Mouse (Mus musculus): ENCODE data around the gene Nadk. TPM values are rescaled to one million over a fixed set of nuclear protein-coding genes. Genes with fewer than 3 reads are reported as not detected.
A peak's percentile ranks its signal among the peaks of the same experiment; 100 is the strongest.

The Nadk gene
- 97.3 and 98.2 TPM in 2 replicates for polyA plus RNA-seq (2015; fragmentation: Nextera tagmentation; extraction: Ambion mirVana)

DNA sequence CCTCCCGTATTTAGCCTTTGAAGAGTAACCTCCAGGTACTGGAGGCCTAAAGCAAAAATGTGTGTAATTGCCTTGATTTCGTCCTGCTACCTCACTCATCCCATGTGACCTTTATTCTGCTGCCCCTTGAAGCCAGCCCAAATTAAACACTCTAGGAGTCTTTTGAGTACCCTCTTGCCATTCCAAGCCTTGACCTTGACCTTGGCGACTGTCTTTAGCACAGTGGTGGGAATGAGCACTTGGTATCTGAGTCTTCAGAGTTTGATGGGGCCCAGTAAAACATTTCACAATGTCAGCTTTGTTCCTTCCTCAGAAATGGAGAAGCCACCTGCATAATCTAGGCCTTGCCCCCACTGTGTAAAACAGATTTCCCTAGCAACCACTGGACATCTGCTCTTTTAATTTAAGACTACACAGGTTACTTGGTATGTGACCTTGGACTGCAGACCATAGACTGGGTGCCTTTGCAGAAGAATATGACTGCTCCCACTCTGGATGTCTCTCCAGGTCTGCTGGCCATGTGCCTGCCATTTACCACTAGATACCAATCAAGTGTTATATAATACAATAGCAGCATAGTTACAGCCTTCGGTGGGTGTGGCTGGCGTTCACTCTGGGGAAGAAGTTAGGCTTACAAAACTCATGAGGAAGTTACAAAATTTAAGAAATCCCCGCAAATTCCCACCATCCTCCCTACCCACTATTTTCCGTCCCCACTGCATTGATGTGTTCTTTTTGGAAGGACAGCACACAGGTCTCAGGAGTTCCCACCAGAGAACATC, at the start of gene Nadk:
Nadk (plus strand) TSS at position 718 of the 782 bp plus-strand sequence.
- no peaks in the 10 kb centered on the region for H3K27me3 ChIP-seq (replicated peaks; ENCODE audit: control insufficient read depth, insufficient read depth, low read length)
- no peaks in the 10 kb centered on the region for H3K9me3 ChIP-seq (ENCODE audit: control insufficient read depth, low read length)
- H3K27ac ChIP-seq (ENCODE audit: low read length) = peak within 1 kb of the TSS; percentile 76
- peaks cover 16% of the 10 kb centered on the region for H3K36me3 ChIP-seq (ENCODE audit: control insufficient read depth, insufficient read depth, low read length)
- peak within 1 kb of the TSS; percentile 57 for H3K4me2 ChIP-seq (ENCODE audit: low read depth, low read length)
- peak within 1 kb of the TSS; percentile 37 for H3K4me3 ChIP-seq (ENCODE audit: low read length)
- peaks cover 47% of the 10 kb centered on the region for H3K4me1 ChIP-seq (ENCODE audit: control insufficient read depth, insufficient read depth, low read length)
- H3K9ac ChIP-seq (ENCODE audit: low read depth, low read length) = peak within 1 kb of the TSS; percentile 36
- no peak for ATAC-seq
- 60% methylated on average over 7 of the region's 7 CpGs for WGBS

DNA sequence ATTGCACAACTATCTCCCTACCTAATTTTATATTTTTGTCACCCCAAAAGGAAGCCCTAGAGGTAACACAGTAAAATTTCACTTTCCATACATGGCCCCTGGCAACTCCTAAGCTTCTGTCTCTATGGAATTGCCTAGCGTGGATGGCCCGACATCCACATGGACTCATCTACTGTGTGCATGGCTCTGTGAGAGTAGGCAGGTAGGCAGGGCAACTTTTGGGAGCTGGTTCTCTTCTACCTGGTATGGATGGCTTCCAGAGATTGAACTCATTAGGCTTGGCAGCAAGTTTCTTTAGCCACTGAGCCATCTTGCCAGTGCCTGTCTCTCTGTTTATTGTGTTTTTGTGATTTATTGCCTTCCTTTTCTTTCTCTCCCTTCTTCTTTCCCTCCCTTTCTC, 47.4 kb upstream of the Nadk start:
- Histone ChIP-seq H3K27ac (ENCODE audit: low read length) (no peak overlapping the region), H3K4me2 (ENCODE audit: low read depth, low read length) (no peak overlapping the region), H3K36me3 (ENCODE audit: control insufficient read depth, insufficient read depth, low read length) (no peaks in the 10 kb centered on the region), H3K9me3 (ENCODE audit: control insufficient read depth, low read length) (no peaks in the 10 kb centered on the region), H3K9ac (ENCODE audit: low read depth, low read length) (no peak overlapping the region), H3K4me1 (ENCODE audit: control insufficient read depth, insufficient read depth, low read length) (no peaks in the 10 kb centered on the region; the same call in 1 of the 2 replicates), H3K4me3 (ENCODE audit: low read length) (no peak overlapping the region), H3K27me3 (replicated peaks; ENCODE audit: control insufficient read depth, insufficient read depth, low read length) (no peaks in the 10 kb centered on the region)
- 93% methylated on average over 2 of the region's 2 CpGs for WGBS
- no peak for ATAC-seq

DNA sequence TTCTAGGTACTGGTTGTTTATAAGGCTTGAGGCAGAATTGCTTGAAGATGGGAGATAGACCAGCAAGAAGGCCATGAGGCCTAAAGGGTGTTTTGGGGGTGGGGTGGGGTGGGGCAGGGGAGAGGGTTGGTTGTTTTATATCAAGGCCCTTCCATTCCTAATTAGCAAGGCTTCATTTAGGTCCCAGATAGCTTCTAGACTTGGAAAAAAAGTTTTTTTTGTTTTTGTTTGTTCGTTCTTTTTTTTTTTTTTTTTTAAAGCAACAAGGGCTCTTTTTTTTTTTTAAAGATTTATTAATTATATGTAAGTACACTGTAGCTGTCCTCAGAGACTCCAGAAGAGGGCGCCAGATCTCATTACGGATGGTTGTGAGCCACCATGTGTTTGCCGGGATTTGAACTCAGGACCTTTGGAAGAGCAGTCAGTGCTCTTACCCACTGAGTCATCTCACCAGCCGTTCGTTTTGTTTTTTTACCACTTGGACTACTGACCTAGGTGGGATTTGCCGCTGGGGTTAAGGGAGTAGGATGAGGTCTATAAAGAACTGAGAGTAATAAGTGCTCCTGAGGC, 44.1 kb upstream of the Nadk start:
- H3K27me3 ChIP-seq (replicated peaks; ENCODE audit: control insufficient read depth, insufficient read depth, low read length) = no peaks in the 10 kb centered on the region
- no peaks in the 10 kb centered on the region for H3K36me3 ChIP-seq (ENCODE audit: control insufficient read depth, insufficient read depth, low read length)
- H3K9ac ChIP-seq (ENCODE audit: low read depth, low read length) = no peak overlapping the region
- no peak overlapping the region for H3K27ac ChIP-seq (ENCODE audit: low read length)
- ATAC-seq = no peak
- H3K4me3 ChIP-seq (ENCODE audit: low read length) = no peak overlapping the region
- 80% methylated on average over 7 of the region's 7 CpGs for whole genome bisulfite sequencing
- H3K4me2 ChIP-seq (ENCODE audit: low read depth, low read length) = no peak overlapping the region
- H3K9me3 ChIP-seq (ENCODE audit: control insufficient read depth, low read length) = no peaks in the 10 kb centered on the region
- no peaks in the 10 kb centered on the region; the same call in 1 of the 2 replicates for H3K4me1 ChIP-seq (ENCODE audit: control insufficient read depth, insufficient read depth, low read length)

- 60% methylated on average over 7 of the region's 7 CpGs for WGBS
- H3K9ac ChIP-seq (ENCODE audit: low read depth, low read length) = no peak overlapping the region
- no peak overlapping the region for H3K4me2 ChIP-seq (ENCODE audit: low read depth, low read length)
- H3K27me3 ChIP-seq (replicated peaks; ENCODE audit: control insufficient read depth, insufficient read depth, low read length) = no peaks in the 10 kb centered on the region
- no peaks in the 10 kb centered on the region for H3K9me3 ChIP-seq (ENCODE audit: control insufficient read depth, low read length)
- no peak for ATAC-seq
- H3K4me3 ChIP-seq (ENCODE audit: low read length) = no peak overlapping the region
- 0 out of 2 replicates have a peak, but pooled peaks cover 2% of the 10 kb centered on the region for H3K36me3 ChIP-seq (ENCODE audit: control insufficient read depth, insufficient read depth, low read length)
- H3K27ac ChIP-seq (ENCODE audit: low read length) = no peak overlapping the region
- H3K4me1 ChIP-seq (ENCODE audit: control insufficient read depth, insufficient read depth, low read length) = no peaks in the 10 kb centered on the region
Measured at GRCm38 (mm10) chr4:155522327-155522726, 39.9 kb upstream of the Nadk start.

GRCm38 (mm10) chr4:155525751-155526150, 36.4 kb upstream of the Nadk start:
- no peak overlapping the region for H3K9ac ChIP-seq (ENCODE audit: low read depth, low read length)
- no peaks in the 10 kb centered on the region for H3K4me1 ChIP-seq (ENCODE audit: control insufficient read depth, insufficient read depth, low read length)
- WGBS = 80% methylated on average over 5 of the region's 5 CpGs
- no peaks in the 10 kb centered on the region for H3K27me3 ChIP-seq (replicated peaks; ENCODE audit: control insufficient read depth, insufficient read depth, low read length)
- no peak overlapping the region for H3K4me3 ChIP-seq (ENCODE audit: low read length)
- H3K36me3 ChIP-seq (ENCODE audit: control insufficient read depth, insufficient read depth, low read length) = peaks cover 2% of the 10 kb centered on the region; the same call in 1 of the 2 replicates
- H3K4me2 ChIP-seq (ENCODE audit: low read depth, low read length) = no peak overlapping the region
- no peaks in the 10 kb centered on the region for H3K9me3 ChIP-seq (ENCODE audit: control insufficient read depth, low read length)
- no peak overlapping the region for H3K27ac ChIP-seq (ENCODE audit: low read length)
- ATAC-seq = no peak

DNA sequence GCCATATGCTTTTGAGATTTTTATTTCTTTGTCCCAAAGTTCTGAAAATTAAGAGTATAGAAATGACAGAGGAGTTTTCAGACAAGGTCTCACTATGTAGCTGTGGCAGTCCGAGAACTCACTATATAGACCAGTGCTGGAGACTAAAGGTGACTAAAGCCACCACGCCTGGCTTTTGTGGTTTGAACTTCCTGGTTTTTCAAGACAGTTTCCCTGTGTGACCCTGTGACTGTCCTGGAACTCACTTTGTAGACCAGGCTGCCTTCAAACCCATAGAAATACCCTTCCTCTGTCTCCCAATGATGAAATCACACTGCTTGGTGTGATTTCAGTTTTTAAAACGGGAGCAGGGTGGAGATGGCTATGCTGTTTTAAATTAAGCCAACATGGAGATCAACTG, 32.9 kb upstream of the Nadk start:
- Histone ChIP-seq H3K36me3 (ENCODE audit: control insufficient read depth, insufficient read depth, low read length) (peaks cover 2% of the 10 kb centered on the region; the same call in 1 of the 2 replicates), H3K9ac (ENCODE audit: low read depth, low read length) (no peak overlapping the region)
- WGBS = 82% methylated on average over 3 of the region's 3 CpGs

DNA sequence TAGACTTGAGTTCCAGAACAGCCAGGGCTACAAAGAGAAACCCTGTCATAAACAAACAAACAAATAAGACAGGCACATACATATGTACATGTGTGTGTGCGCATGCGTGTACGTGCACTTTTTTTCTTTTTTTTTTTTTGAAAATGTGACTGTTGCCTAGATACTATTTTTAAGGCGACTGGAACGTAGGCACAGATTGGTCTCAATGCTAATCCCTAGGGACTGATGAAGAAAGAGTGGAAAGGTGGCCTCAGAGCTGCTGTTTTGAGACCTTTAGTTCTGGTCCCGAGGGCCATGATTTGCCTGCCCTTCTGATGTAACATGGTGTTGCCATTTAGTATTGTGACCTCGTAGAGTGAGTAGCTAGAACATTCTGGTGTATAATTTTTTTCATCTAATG, 12.2 kb upstream of the Nadk start:
- no peak overlapping the region for H3K27ac ChIP-seq (ENCODE audit: low read length)
- ATAC-seq = no peak
- peaks cover 23% of the 10 kb centered on the region for H3K36me3 ChIP-seq (ENCODE audit: control insufficient read depth, insufficient read depth, low read length)
- H3K4me1 ChIP-seq (ENCODE audit: control insufficient read depth, insufficient read depth, low read length) = no peaks in the 10 kb centered on the region
- H3K9ac ChIP-seq (ENCODE audit: low read depth, low read length) = no peak overlapping the region
- no peak overlapping the region for H3K4me3 ChIP-seq (ENCODE audit: low read length)
- no peaks in the 10 kb centered on the region for H3K27me3 ChIP-seq (replicated peaks; ENCODE audit: control insufficient read depth, insufficient read depth, low read length)
- no peak overlapping the region for H3K4me2 ChIP-seq (ENCODE audit: low read depth, low read length)
- WGBS = 92% methylated on average over 7 of the region's 7 CpGs
- H3K9me3 ChIP-seq (ENCODE audit: control insufficient read depth, low read length) = no peaks in the 10 kb centered on the region

More for the DNA sequence above, 32.9 kb upstream of the Nadk start:
- Histone ChIP-seq H3K9me3 (ENCODE audit: control insufficient read depth, low read length) (no peaks in the 10 kb centered on the region), H3K4me3 (ENCODE audit: low read length) (no peak overlapping the region), H3K4me2 (ENCODE audit: low read depth, low read length) (no peak overlapping the region), H3K4me1 (ENCODE audit: control insufficient read depth, insufficient read depth, low read length) (no peaks in the 10 kb centered on the region), H3K27ac (ENCODE audit: low read length) (no peak overlapping the region), H3K27me3 (replicated peaks; ENCODE audit: control insufficient read depth, insufficient read depth, low read length) (no peaks in the 10 kb centered on the region)
- ATAC-seq = no peak

DNA sequence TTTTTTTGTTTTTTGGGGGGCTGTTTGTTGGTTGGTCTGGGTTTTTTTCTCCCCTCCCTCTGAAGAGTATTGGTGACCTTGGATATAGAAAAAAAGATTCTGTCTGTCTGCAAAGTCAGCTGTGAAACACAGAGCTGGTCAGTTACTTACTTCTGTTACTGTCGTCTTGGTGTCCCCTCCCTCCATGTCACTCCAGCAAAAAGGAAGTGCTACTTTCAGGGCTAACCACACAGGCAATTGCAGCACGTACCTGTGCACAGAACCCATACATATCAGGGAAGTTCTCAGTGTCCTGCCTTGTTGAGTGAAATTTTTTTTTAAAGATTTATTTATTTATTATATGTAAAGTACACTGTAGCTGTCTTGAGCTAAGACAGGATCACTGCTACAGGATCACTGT, 11.7 kb upstream of the Nadk start:
- no peak overlapping the region for H3K27ac ChIP-seq (ENCODE audit: low read length)

DNA sequence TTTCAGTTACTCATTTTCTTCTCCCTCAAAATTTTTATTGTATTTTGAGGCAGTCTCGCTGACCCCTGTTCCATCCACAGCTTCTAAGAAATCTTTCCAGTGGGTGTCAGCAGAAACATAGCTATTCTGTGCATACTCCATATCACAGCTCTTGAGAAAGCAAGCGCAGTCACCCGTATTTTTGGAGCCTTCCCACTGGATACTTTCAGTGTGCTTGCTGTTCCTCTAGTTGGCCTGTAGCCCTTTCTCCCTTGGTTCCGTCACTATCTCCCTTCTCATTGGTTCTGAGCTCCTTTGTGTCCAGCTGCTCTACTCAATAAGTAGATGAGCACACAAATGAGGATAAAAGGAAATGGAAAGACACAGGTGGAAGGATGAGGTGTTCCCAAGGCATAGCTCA, 11.1 kb upstream of the Nadk start:
- H3K9ac ChIP-seq (ENCODE audit: low read depth, low read length) = no peak overlapping the region
- H3K4me3 ChIP-seq (ENCODE audit: low read length) = no peak overlapping the region
- H3K27ac ChIP-seq (ENCODE audit: low read length) = no peak overlapping the region
- peaks cover 22% of the 10 kb centered on the region for H3K36me3 ChIP-seq (ENCODE audit: control insufficient read depth, insufficient read depth, low read length)
- H3K4me2 ChIP-seq (ENCODE audit: low read depth, low read length) = no peak overlapping the region
- no peaks in the 10 kb centered on the region for H3K4me1 ChIP-seq (ENCODE audit: control insufficient read depth, insufficient read depth, low read length)
- no peaks in the 10 kb centered on the region for H3K9me3 ChIP-seq (ENCODE audit: control insufficient read depth, low read length)
- ATAC-seq = no peak
- 93% methylated on average over 4 of the region's 4 CpGs for WGBS
- H3K27me3 ChIP-seq (replicated peaks; ENCODE audit: control insufficient read depth, insufficient read depth, low read length) = no peaks in the 10 kb centered on the region

More for the DNA sequence above, 11.7 kb upstream of the Nadk start:
- H3K4me3 ChIP-seq (ENCODE audit: low read length) = no peak overlapping the region
- 75% methylated on average over 2 of the region's 2 CpGs for WGBS
- H3K9ac ChIP-seq (ENCODE audit: low read depth, low read length) = no peak overlapping the region
- no peak overlapping the region for H3K4me2 ChIP-seq (ENCODE audit: low read depth, low read length)
- H3K4me1 ChIP-seq (ENCODE audit: control insufficient read depth, insufficient read depth, low read length) = no peaks in the 10 kb centered on the region
- H3K36me3 ChIP-seq (ENCODE audit: control insufficient read depth, insufficient read depth, low read length) = peaks cover 27% of the 10 kb centered on the region
- no peaks in the 10 kb centered on the region for H3K27me3 ChIP-seq (replicated peaks; ENCODE audit: control insufficient read depth, insufficient read depth, low read length)
- no peaks in the 10 kb centered on the region for H3K9me3 ChIP-seq (ENCODE audit: control insufficient read depth, low read length)
- no peak for ATAC-seq

All from intestine, embryonic 16.5 days (tissue).